In the genomic region with DNA sequence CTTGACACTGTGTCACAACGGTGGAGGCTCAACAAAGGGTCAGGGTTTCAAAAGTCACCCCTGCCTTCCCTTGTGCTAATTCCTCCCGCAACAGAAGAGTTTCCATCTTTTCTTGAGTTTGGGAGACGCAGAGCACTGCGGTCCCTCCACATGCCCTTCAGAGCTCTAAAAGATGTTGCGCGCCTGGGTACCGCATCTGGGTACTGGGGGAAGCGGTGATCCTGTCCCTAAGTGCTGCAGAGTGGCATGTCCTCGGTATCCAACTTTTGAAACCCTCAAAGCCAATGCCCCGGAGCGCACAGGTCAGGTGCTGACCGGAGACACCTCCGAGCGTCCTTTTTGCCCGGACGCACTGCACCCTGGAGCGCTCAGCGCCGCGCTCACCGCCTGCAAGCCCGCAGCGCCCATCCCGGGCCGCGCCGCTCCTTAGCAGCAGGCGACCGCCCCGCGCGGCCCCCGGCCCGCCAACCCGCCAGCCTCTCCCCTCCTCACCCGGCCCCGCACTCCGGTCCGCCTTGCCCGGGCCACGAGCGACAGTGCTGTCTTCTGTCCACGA, we compare ENCODE assay signal across 8 mouse cellular contexts. TPM values are rescaled to one million over a fixed set of nuclear protein-coding genes. Genes with fewer than 3 reads are reported as not detected.
DNase-seq lines count a peak whose midpoint lies in the region; ATAC-seq and TF ChIP-seq lines count a peak whose summit lies in the region.

No protein-coding gene starts in this region.

- H3K27ac ChIP-seq in limb, embryonic 14.5 days (replicated peaks; ENCODE audit: low read depth, low read length): no peak overlapping the region

- H3K27me3 ChIP-seq in limb, embryonic 14.5 days (ENCODE audit: control insufficient read depth, insufficient read depth, low read length): peaks cover 35% of the 10 kb centered on the region

- ATAC-seq in granulocyte monocyte progenitor cell, adult 5-6 weeks (replicated peaks; ENCODE audit: poor library complexity, severe bottlenecking): peak; percentile 26
- no peak for ATAC-seq in limb, embryonic 14.5 days (ENCODE audit: low FRiP score, low read depth)

- no peaks in the 10 kb centered on the region for H3K9me3 ChIP-seq in limb, embryonic 14.5 days (ENCODE audit: control insufficient read depth, low read length)

- WGBS in limb, embryonic 14.5 days: 2% methylated on average over 31 of the region's 43 CpGs

- TF ChIP-seq POLR2A in limb, embryonic 14.5 days (IDR thresholded peaks at IDR 0.05; ENCODE audit: borderline replicate concordance, extremely low read depth, insufficient read depth, insufficient read length): no peak

- H3K4me3 ChIP-seq in limb, embryonic 14.5 days (replicated peaks; ENCODE audit: low read length): peak overlapping the region; percentile 51

- H3K9ac ChIP-seq in limb, embryonic 14.5 days (ENCODE audit: low read depth, low read length, severe bottlenecking): peak overlapping the region; percentile 16; the same call in 1 of the 2 replicates

- peaks cover 4% of the 10 kb centered on the region; the same call in 1 of the 2 replicates for H3K4me1 ChIP-seq in limb, embryonic 14.5 days (ENCODE audit: control insufficient read depth, insufficient read depth, low read length)

- peak; percentile 8 for DNase-seq in layer of hippocampus, adult 11-12 months (ENCODE audit: low spot score)
- DNase-seq in layer of hippocampus, adult 9-11 months: no peak
- peak; percentile 24 for DNase-seq in embryo, embryonic 10 days (ENCODE audit: low spot score)
- DNase-seq in limb, embryonic 14.5 days (ENCODE audit: low spot score): no peak
- peak; percentile 13 for DNase-seq in right cerebral cortex, postnatal 14 days
- DNase-seq in MN1 (ENCODE audit: low spot score): no peak
- no peak for DNase-seq in lung, adult 18-20 months

- H3K4me2 ChIP-seq in limb, embryonic 14.5 days (replicated peaks; ENCODE audit: low read depth, low read length, severe bottlenecking): peak overlapping the region; percentile 91

- no peaks in the 10 kb centered on the region for H3K36me3 ChIP-seq in limb, embryonic 14.5 days (ENCODE audit: control insufficient read depth, insufficient read depth, low read length)

RNA-seq across cellular contexts. Expression of a gene that starts 0.8 kb away (rescaled TPM):
- 1.4 TPM in 1 of 2 replicates, not detected in the other for total RNA-seq in granulocyte monocyte progenitor cell, adult 5-6 weeks (2014; fragmentation: Nextera tagmentation)
- 0.46 TPM in 1 of 2 replicates, not detected in the other for total RNA-seq in granulocyte monocyte progenitor cell, adult 5-6 weeks (2017)
- polyA plus RNA-seq in limb, embryonic 14.5 days (2012; rRNA removed): 0.29 and 0.32 TPM in 2 replicates
- 0.25 and 0.88 TPM in 2 replicates for polyA plus RNA-seq in limb, embryonic 14.5 days (2014; fragmentation: Nextera tagmentation; extraction: Ambion mirVana)

Comparison
In these comparisons a context has a peak if more than half of its experiments do, and no peak if none do; other contexts are left out.
1. DNase-seq: peak in layer of hippocampus, adult 11-12 months (single experiment), embryo, embryonic 10 days (single experiment) and right cerebral cortex, postnatal 14 days (single experiment); none in layer of hippocampus, adult 9-11 months (single experiment), limb, embryonic 14.5 days (single experiment), MN1 (single experiment) and lung, adult 18-20 months (0 of 2).